Mouse (Mus musculus): ENCODE measurements around the gene Olfr67.
"Not testable (repeated sequence)": the region's sequence is repeated elsewhere in the genome, so short reads cannot be mapped to it uniquely, and the experiment has no call there.

The Olfr67 gene

DNA sequence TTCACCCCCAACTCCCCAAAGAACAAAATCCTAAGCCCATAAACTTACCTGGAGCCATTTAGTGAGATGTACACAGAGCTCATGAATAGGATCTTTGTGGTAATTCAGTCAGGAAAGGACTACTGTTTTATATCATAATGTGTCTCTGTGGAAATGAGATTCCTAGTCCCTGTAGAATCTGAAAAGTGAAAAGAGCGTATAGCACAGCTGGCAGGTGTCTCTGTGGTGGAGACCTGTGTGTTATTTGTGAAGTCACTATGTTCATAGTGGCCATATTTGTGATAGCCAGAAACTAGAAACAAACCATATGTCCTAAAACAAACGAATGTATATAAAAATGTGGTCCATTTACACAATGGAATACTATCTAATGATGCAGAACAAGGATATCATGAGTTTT, 20.1 kb downstream of the Olfr67 start, which contains the start of gene Olfr69:
TSS of gene Olfr69 (minus strand) at position 101 of the 400 bp plus-strand sequence.
- DNase-seq (ENCODE audit: inconsistent ontology term): no peak

DNA sequence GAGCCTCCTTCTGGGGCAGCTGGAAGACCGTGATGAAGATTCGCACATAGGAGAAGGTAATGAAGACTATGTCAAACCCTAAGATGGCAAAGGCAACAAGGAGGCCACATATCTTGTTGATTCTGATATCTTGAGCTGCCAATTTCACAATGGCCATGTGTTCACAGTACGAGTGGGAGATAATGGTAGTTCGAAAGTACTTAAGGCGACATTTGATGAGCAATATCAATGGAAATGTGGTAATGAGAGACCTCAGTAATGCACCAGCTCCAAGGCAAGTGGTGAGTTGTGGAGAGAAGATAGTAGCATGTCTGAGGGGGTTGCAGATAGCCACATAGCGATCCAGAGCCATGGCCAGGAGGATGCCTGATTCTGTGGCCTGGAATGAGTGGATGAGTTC, 23.9 kb downstream of the Olfr67 start:
- DNase-seq (ENCODE audit: inconsistent ontology term): not testable (repeated sequence)

DNA sequence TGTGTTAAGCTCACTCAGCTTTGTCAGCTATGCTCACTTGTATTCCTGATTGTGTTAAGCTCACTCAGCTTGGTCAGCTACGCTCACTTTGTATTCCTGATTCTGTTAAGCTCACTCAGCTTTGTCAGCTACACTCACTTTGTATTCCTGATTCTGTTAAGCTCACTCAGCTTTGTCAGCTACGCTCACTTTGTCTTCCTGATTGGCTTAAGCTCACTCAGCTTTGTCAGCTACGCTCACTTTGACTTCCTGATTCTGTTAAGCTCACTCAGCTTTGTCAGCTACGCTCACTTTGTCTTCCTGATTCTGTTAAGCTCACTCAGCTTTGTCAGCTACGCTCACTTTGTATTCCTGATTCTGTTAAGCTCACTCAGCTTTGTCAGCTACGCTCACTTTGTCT, 29.4 kb downstream of the Olfr67 start:
- DNase-seq (ENCODE audit: inconsistent ontology term): not testable (repeated sequence)

DNA sequence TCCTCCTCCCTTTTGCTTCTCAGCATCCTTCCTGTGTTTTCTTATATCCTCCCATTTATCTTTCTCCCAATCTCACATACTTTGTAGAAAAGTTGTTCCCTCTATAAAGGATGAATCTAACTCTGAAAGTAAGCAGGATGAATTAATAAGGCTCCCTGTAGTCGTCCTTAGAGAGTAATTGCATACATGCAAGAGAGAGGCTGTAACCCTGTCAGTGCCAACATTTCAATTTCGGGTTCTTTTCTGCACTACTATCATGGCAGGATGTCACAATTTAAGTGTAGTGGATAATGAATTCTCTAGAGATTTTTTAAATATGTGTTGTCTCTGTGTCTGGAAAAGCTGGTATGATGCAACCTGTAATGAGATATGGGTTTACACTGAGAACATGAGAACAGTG, 34.4 kb downstream of the Olfr67 start, which contains the start of gene Olfr630:
TSS of gene Olfr630 (minus strand) at position 101 of the 400 bp plus-strand sequence.
- no peak for DNase-seq (ENCODE audit: inconsistent ontology term)

DNA sequence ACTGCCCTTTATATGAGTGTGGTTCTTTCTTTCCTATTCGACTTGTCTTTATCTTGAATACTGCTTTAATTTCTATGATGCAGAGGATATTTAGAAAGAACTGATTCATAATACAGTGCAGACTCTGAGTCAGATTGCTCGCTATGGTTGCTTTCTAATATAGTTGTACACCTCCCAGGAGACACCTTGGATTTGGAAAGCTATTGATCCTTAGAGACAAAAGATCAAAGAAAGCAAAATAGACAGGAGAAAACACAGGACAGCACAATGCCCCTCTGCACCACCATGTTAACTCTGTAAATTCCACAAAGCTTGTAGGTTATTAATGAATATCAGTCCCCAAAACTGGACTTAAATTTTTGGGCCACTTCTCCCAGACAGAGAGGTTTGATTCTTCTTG, 46.8 kb downstream of the Olfr67 start, which contains the start of gene Olfr629:
TSS of gene Olfr629 (minus strand) at position 101 of the 400 bp plus-strand sequence.
- no peak for DNase-seq (ENCODE audit: inconsistent ontology term)
